Mouse (Mus musculus) cerebellum, adult 2 months (tissue): ENCODE results near the gene Snx11.

Experiments
- CTCF ChIP-seq: fragments of 200-500 bp; IDR thresholded peaks from 2 replicates; pipeline ENCODE4 v1.5.1; 2011; ENCODE audit warnings: low read depth, mild to moderate bottlenecking, control low read depth, low read length, moderate library complexity, borderline replicate concordance; ENCODE audit not compliant: insufficient read depth
- POLR2A ChIP-seq: fragments of 200-500 bp; IDR thresholded peaks from 2 replicates; pipeline ENCODE4 v1.6.1; 2011; ENCODE audit warnings: low read length, control low read depth, borderline replicate concordance; ENCODE audit not compliant: insufficient read depth

DNA sequence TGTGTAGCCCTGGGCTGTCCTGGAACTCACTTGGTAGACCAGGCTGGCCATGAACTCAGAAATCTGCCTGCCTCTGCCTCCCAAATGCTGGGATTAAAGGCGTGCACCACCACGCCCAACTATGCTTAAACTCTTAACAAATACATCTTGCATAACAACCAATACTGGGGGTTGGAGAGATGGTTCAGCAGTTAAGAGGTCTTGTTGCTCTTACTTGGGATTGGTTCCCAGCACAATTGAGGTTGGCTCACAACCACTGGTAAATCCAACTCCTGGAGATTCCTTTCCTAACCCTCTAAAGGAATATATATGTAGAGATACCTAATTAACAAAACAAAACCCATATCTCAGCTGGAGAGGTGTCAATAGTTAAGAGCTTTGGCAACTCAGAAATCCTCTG is 18.7 kb upstream of the Snx11 start:
- TF ChIP-seq CTCF = no peak
- no peak for TF ChIP-seq POLR2A
